Mouse (Mus musculus) limb, embryonic 14.5 days (tissue): Measurements from ENCODE around the gene Tspyl3. TPM values are rescaled to one million over a fixed set of nuclear protein-coding genes. Genes with fewer than 3 reads are reported as not detected.
"Not testable (repeated sequence)": the region's sequence is repeated elsewhere in the genome, so short reads cannot be mapped to it uniquely, and the experiment has no call there.

ENCODE experiments used
- ATAC-seq: fragments of 200-750 bp; cut with Nextera tagmentation; 2 replicates; pipeline ENCODE4 v1.8.0; 2017; ENCODE audit warnings: low read depth, moderate number of reproducible peaks, moderate TSS enrichment; ENCODE audit not compliant: low FRiP score
- DNase-seq: peaks from one replicate; pipeline ENCODE4 v3.0.0-alpha.2; 2015; ENCODE audit warnings: low spot score
- H3K27ac ChIP-seq: fragments of 300-500 bp; sonication (generic); replicated peaks from 2 replicates; pipeline ENCODE4 v1.5.1; 2014; ENCODE audit warnings: low read depth, mild to moderate bottlenecking, low read length, moderate library complexity, mixed read lengths
- H3K27me3 ChIP-seq: fragments of 300-500 bp; sonication (generic); 2 replicates; pipeline ENCODE4 v1.6.1; 2014; ENCODE audit warnings: low read length, mixed read lengths; ENCODE audit not compliant: control insufficient read depth, insufficient read depth
- H3K36me3 ChIP-seq: fragments of 300-500 bp; sonication (generic); 2 replicates; pipeline ENCODE4 v1.6.1; 2014; ENCODE audit warnings: mild to moderate bottlenecking, low read length, moderate library complexity, mixed read lengths; ENCODE audit not compliant: control insufficient read depth, insufficient read depth
- H3K4me1 ChIP-seq: fragments of 300-500 bp; sonication (generic); 2 replicates; pipeline ENCODE4 v1.6.1; 2014; ENCODE audit warnings: antibody characterized with exemption, low read length, mixed read lengths; ENCODE audit not compliant: control insufficient read depth, insufficient read depth
- H3K4me2 ChIP-seq: fragments of 300-500 bp; sonication (generic); replicated peaks from 2 replicates; pipeline ENCODE4 v1.6.1; 2014; ENCODE audit warnings: low read depth, mild to moderate bottlenecking, low read length, moderate library complexity; ENCODE audit not compliant: severe bottlenecking
- H3K4me3 ChIP-seq: fragments of 300-500 bp; sonication (generic); replicated peaks from 2 replicates; pipeline ENCODE4 v1.5.1; 2014; ENCODE audit warnings: low read length
- H3K9ac ChIP-seq: fragments of 300-500 bp; sonication (generic); 2 replicates; pipeline ENCODE4 v1.6.1; 2014; ENCODE audit warnings: mild to moderate bottlenecking, low read depth, low read length, moderate library complexity; ENCODE audit not compliant: severe bottlenecking
- H3K9me3 ChIP-seq: fragments of 300-500 bp; sonication (generic); 2 replicates; pipeline ENCODE4 v1.6.1; 2016; ENCODE audit warnings: low read length; ENCODE audit not compliant: control insufficient read depth
- POLR2A ChIP-seq: fragments of 200-500 bp; IDR thresholded peaks from 2 replicates; pipeline ENCODE4 v1.8.0; 2012; ENCODE audit warnings: inconsistent platforms, mild to moderate bottlenecking, moderate library complexity, borderline replicate concordance; ENCODE audit not compliant: insufficient read depth, insufficient read length; ENCODE audit errors: extremely low read depth
- WGBS: fragments of 180-500 bp; shearing (Covaris S2); extraction: QIAGEN DNeasy Blood & Tissue Kit; methylation state at CpG from one replicate; pipeline ENCODE4 v1.1.7; 2014; 5-methylcytosine and 5-hydroxymethylcytosine counted together
- polyA plus RNA-seq, 2 experiments: library from polyadenylated mRNA; depleted of rRNA in 1 of 2; stranded (reverse) in 1 of 2; unstranded in 1 of 2; fragments of >200 nt; fragmentation: Nextera tagmentation in 1 of 2; extraction: Ambion mirVana in 1 of 2; gene quantifications; 2 replicates each; pipeline versions ENCODE4 v1.2.1 to v1.2.3; 2012 to 2014

Gene Tspyl3
- polyA plus RNA-seq (2012; rRNA removed) (13.3 and 16.3 TPM in 2 replicates), polyA plus RNA-seq (2014; fragmentation: Nextera tagmentation; extraction: Ambion mirVana) (12.8 and 13.1 TPM in 2 replicates)

GRCm38 (mm10) chr2:153224946-153225594 lies at the start of gene Tspyl3:
Gene Tspyl3 (minus strand): TSS chr2:153225441.
- Histone ChIP-seq H3K36me3 (peaks cover 22% of the 10 kb centered on the region), H3K4me2 (peak within 1 kb of the TSS; percentile 78), H3K9ac (peak within 1 kb of the TSS; percentile 84), H3K4me3 (peak within 1 kb of the TSS; percentile 60), H3K4me1 (peaks cover 7% of the 10 kb centered on the region), H3K27me3 (no peaks in the 10 kb centered on the region), H3K27ac (peak within 1 kb of the TSS; percentile 75), H3K9me3 (no peaks in the 10 kb centered on the region)
- peak; percentile 75 for ATAC-seq
- TF ChIP-seq POLR2A: no peak
- 2% methylated on average over 25 of the region's 31 CpGs for WGBS
- peak; percentile 44 for DNase-seq

GRCm38 (mm10) chr2:153274919-153275247 lies 49.6 kb upstream of the Tspyl3 start:
- Histone ChIP-seq H3K9me3 (no peaks in the 10 kb centered on the region; the same call in 1 of the 2 replicates), H3K27ac (no peak overlapping the region), H3K4me1 (peaks cover 4% of the 10 kb centered on the region; the same call in 1 of the 2 replicates), H3K9ac (no peak overlapping the region), H3K4me3 (no peak overlapping the region), H3K27me3 (no peaks in the 10 kb centered on the region), H3K4me2 (no peak overlapping the region), H3K36me3 (no peaks in the 10 kb centered on the region)
- ATAC-seq (no peak), DNase-seq (no peak)
- 76% methylated on average over 6 of the region's 6 CpGs for WGBS
- no peak for TF ChIP-seq POLR2A

- H3K4me2 ChIP-seq, H3K9ac ChIP-seq, H3K4me1 ChIP-seq, DNase-seq, H3K9me3 ChIP-seq, H3K27ac ChIP-seq, H3K36me3 ChIP-seq, H3K4me3 ChIP-seq, H3K27me3 ChIP-seq: not testable (repeated sequence)
- 0 out of 2 replicates have a peak, but pooled peaks have one; percentile 42 for ATAC-seq
- 77% methylated on average over 6 of the region's 6 CpGs for WGBS
These were observed 49.1 kb upstream of the Tspyl3 start for GRCm38 (mm10) chr2:153274200-153274918.

- WGBS: 74% methylated on average over 8 of the region's 8 CpGs
- not testable (repeated sequence) for H3K4me1 ChIP-seq, ATAC-seq, H3K27ac ChIP-seq, H3K4me2 ChIP-seq, DNase-seq, H3K27me3 ChIP-seq, H3K9me3 ChIP-seq, H3K4me3 ChIP-seq, H3K9ac ChIP-seq
- peaks cover 22% of the 10 kb centered on the region for H3K36me3 ChIP-seq
These were observed 45.1 kb upstream of the Tspyl3 start for GRCm38 (mm10) chr2:153270231-153270915.

GRCm38 (mm10) chr2:153267331-153267730 lies 42.1 kb upstream of the Tspyl3 start:
- no peak overlapping the region for H3K9ac ChIP-seq
- TF ChIP-seq POLR2A: no peak
- no peak overlapping the region for H3K4me3 ChIP-seq
- 83% methylated on average over 2 of the region's 2 CpGs for whole genome bisulfite sequencing
- H3K9me3 ChIP-seq: no peaks in the 10 kb centered on the region
- ATAC-seq (no peak), DNase-seq (no peak)
- H3K4me2 ChIP-seq: no peak overlapping the region
- H3K27ac ChIP-seq: no peak overlapping the region
- H3K4me1 ChIP-seq: no peaks in the 10 kb centered on the region
- peaks cover 50% of the 10 kb centered on the region for H3K36me3 ChIP-seq
- no peaks in the 10 kb centered on the region for H3K27me3 ChIP-seq
